Mouse (Mus musculus): ENCODE measurements around the gene Gm10447. TPM values are rescaled to one million over a fixed set of nuclear protein-coding genes. Genes with fewer than 3 reads are reported as not detected.

The Gm10447 gene
- polyA plus RNA-seq, 1 experiment from 2014 or later, result not detected

DNA sequence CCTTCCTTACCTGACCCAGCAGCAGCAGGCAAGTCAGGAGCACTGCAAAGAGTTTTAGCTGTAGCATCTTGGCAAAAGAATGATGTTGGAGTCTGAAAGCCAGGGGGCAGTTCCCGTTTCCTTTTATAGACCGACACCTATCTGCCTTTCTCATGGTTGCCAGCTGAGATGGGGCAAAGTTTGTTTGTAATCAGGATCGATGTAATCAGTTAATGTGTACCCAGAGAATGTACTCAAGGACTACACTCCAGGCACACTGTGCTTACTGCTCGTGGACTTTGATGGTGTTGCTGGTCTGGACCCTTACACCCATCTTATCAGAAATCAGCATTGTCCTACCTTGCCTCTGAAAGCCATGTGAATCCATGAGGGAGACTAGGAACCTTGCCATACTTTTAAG, 33.9 kb downstream of the Gm10447 start, which contains the start of gene Leap2:
Gene Leap2, minus strand, starts transcription at position 135 of the 400 bp plus-strand sequence.
- H3K4me1 ChIP-seq (ENCODE audit: insufficient read depth, low read length), result no peaks in the 10 kb centered on the region
- H3K4me2 ChIP-seq (replicated peaks; ENCODE audit: low read depth, low read length), result no peak within 1 kb of the TSS
- no peak within 1 kb of the TSS for H3K4me3 ChIP-seq (ENCODE audit: low read length)
- no peak within 1 kb of the TSS for H3K27ac ChIP-seq (ENCODE audit: low read length)
- H3K9ac ChIP-seq (replicated peaks; ENCODE audit: low read length), result no peak within 1 kb of the TSS
- no peaks in the 10 kb centered on the region for H3K9me3 ChIP-seq (ENCODE audit: low read length)
- H3K27me3 ChIP-seq (ENCODE audit: insufficient read depth, low read length), result no peaks in the 10 kb centered on the region
- H3K36me3 ChIP-seq (ENCODE audit: insufficient read depth, low read length), result peaks cover 14% of the 10 kb centered on the region
- ATAC-seq (ENCODE audit: low FRiP score, low TSS enrichment), result no peak
- WGBS, result 83% methylated on average over 4 of the region's 4 CpGs

- no peak for ATAC-seq (ENCODE audit: low FRiP score, low TSS enrichment)
- H3K36me3 ChIP-seq (ENCODE audit: insufficient read depth, low read length), result peaks cover 48% of the 10 kb centered on the region
- no peak overlapping the region for H3K4me2 ChIP-seq (replicated peaks; ENCODE audit: low read depth, low read length)
- no peaks in the 10 kb centered on the region for H3K4me1 ChIP-seq (ENCODE audit: insufficient read depth, low read length)
- no peaks in the 10 kb centered on the region for H3K27me3 ChIP-seq (ENCODE audit: insufficient read depth, low read length)
- H3K27ac ChIP-seq (ENCODE audit: low read length), result no peak overlapping the region
- no peak overlapping the region for H3K4me3 ChIP-seq (ENCODE audit: low read length)
- H3K9me3 ChIP-seq (ENCODE audit: low read length), result no peaks in the 10 kb centered on the region
- H3K9ac ChIP-seq (replicated peaks; ENCODE audit: low read length), result no peak overlapping the region
Measured at GRCm38 (mm10) chr11:53418048-53418447, 38.9 kb downstream of the Gm10447 start.

DNA sequence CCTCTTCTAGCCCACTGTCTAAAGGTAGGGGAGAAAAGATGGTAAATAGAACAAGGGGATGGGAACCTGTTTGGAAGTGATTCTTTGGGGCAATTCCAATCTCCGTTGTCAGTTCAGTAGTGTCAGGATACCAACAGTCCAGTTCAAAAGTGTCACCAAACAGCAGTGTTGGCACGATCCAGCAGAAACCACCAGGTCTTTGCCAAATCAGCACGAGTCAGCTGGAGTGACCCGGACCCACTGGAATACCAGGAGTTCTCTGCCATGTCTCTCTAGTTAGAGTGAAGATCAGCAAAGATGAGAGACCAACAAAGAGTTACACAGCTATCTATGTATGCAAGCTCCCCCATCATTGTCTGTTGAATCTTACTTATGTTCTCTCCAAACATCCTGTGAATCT, 43.0 kb downstream of the Gm10447 start:
- H3K4me3 ChIP-seq (ENCODE audit: low read length), result no peak overlapping the region
- 96% methylated on average over 4 of the region's 4 CpGs for WGBS
- no peak overlapping the region for H3K9ac ChIP-seq (replicated peaks; ENCODE audit: low read length)
- H3K36me3 ChIP-seq (ENCODE audit: insufficient read depth, low read length), result peaks cover 66% of the 10 kb centered on the region
- no peak overlapping the region for H3K4me2 ChIP-seq (replicated peaks; ENCODE audit: low read depth, low read length)
- H3K27me3 ChIP-seq (ENCODE audit: insufficient read depth, low read length), result no peaks in the 10 kb centered on the region
- no peak for ATAC-seq (ENCODE audit: low FRiP score, low TSS enrichment)
- no peak overlapping the region for H3K27ac ChIP-seq (ENCODE audit: low read length)
- H3K9me3 ChIP-seq (ENCODE audit: low read length), result no peaks in the 10 kb centered on the region
- H3K4me1 ChIP-seq (ENCODE audit: insufficient read depth, low read length), result no peaks in the 10 kb centered on the region

DNA sequence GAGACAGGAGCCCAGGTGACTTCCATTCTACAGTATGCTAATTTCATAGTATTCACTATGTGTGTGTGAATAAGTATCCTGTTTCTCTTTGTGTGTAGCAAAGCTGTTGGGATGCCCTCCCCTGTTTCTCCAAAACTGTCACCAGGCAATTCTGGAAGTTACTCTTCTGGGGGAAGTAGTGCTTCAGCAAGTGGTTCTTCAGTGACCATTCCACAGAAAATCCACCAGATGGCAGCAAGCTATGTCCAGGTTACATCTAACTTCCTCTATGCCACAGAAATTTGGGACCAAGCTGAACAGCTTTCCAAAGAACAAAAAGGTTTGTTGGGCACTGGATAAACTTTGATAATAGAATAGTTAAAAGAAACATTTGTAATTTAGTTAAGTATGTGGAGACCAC, 45.2 kb downstream of the Gm10447 start:
- no peaks in the 10 kb centered on the region for H3K9me3 ChIP-seq (ENCODE audit: low read length)
- H3K36me3 ChIP-seq (ENCODE audit: insufficient read depth, low read length), result peaks cover 66% of the 10 kb centered on the region
- H3K27me3 ChIP-seq (ENCODE audit: insufficient read depth, low read length), result no peaks in the 10 kb centered on the region
- no peak overlapping the region for H3K9ac ChIP-seq (replicated peaks; ENCODE audit: low read length)
- H3K4me2 ChIP-seq (replicated peaks; ENCODE audit: low read depth, low read length), result no peak overlapping the region
- no peak for ATAC-seq (ENCODE audit: low FRiP score, low TSS enrichment)
- no peaks in the 10 kb centered on the region for H3K4me1 ChIP-seq (ENCODE audit: insufficient read depth, low read length)
- no peak overlapping the region for H3K4me3 ChIP-seq (ENCODE audit: low read length)
- no peak overlapping the region for H3K27ac ChIP-seq (ENCODE audit: low read length)

Small RNA genes lying within 50 kb of the gene (microRNA-seq; reads per million reads assigned to microRNA genes)
- not detected for gene Mir6920

Other genes starting within 250 kb of the Gm10447 start
- 82.7 and 85.1 TPM in 2 replicates for gene Hspa4, start 156.7 kb downstream of the Gm10447 start, polyA plus RNA-seq (2015; fragmentation: Nextera tagmentation; extraction: Ambion mirVana)
- 19.1 and 25.4 TPM in 2 replicates for gene Zcchc10, start 132.4 kb downstream of the Gm10447 start, polyA plus RNA-seq (2015; fragmentation: Nextera tagmentation; extraction: Ambion mirVana)
- gene Aff4, start 106.3 kb downstream of the Gm10447 start, polyA plus RNA-seq (2015; fragmentation: Nextera tagmentation; extraction: Ambion mirVana), result 16.8 and 25.8 TPM in 2 replicates
- gene Leap2, start 33.9 kb downstream of the Gm10447 start, polyA plus RNA-seq (2015; fragmentation: Nextera tagmentation; extraction: Ambion mirVana), result 0.34 and 0.37 TPM in 2 replicates
- 641 and 655 TPM in 2 replicates for gene Uqcrq, start 26.3 kb downstream of the Gm10447 start, polyA plus RNA-seq (2015; fragmentation: Nextera tagmentation; extraction: Ambion mirVana)
- gene Gdf9, start 26.1 kb downstream of the Gm10447 start, polyA plus RNA-seq (2015; fragmentation: Nextera tagmentation; extraction: Ambion mirVana), result 1.1 and 1.2 TPM in 2 replicates
- 2.1 and 2.5 TPM in 2 replicates for gene Shroom1, start 95 bp upstream of the Gm10447 start, polyA plus RNA-seq (2015; fragmentation: Nextera tagmentation; extraction: Ambion mirVana)
- gene Gm9837, start 13.4 kb upstream of the Gm10447 start, polyA plus RNA-seq (2015; fragmentation: Nextera tagmentation; extraction: Ambion mirVana), result not detected in 2 replicates
- not detected in 2 replicates for gene Gm9945, start 23.1 kb upstream of the Gm10447 start, polyA plus RNA-seq (2015; fragmentation: Nextera tagmentation; extraction: Ambion mirVana)
- 0.17 and 0.23 TPM in 2 replicates for gene Sowaha, start 23.2 kb upstream of the Gm10447 start, polyA plus RNA-seq (2015; fragmentation: Nextera tagmentation; extraction: Ambion mirVana)
- 25.7 and 25.9 TPM in 2 replicates for gene Sept8, start 62.1 kb upstream of the Gm10447 start, polyA plus RNA-seq (2015; fragmentation: Nextera tagmentation; extraction: Ambion mirVana)
- 62.8 and 72.5 TPM in 2 replicates for gene Kif3a, start 110.3 kb upstream of the Gm10447 start, polyA plus RNA-seq (2015; fragmentation: Nextera tagmentation; extraction: Ambion mirVana)
- gene Il4, start 161.6 kb upstream of the Gm10447 start, polyA plus RNA-seq (2015; fragmentation: Nextera tagmentation; extraction: Ambion mirVana), result 0.36 and 0.97 TPM in 2 replicates
- not detected in 2 replicates for gene Il13, start 177.6 kb upstream of the Gm10447 start, polyA plus RNA-seq (2015; fragmentation: Nextera tagmentation; extraction: Ambion mirVana)

All from kidney, embryonic 16.5 days (tissue).